Mouse (Mus musculus) MEL (cell line): Measurements from ENCODE around the gene Kcnn3. TPM values are rescaled to one million over a fixed set of nuclear protein-coding genes. Genes with fewer than 3 reads are reported as not detected.

ENCODE experiments used
- DNase-seq: peaks from one replicate; pipeline ENCODE4 v3.0.0; 2011; ENCODE audit warnings: low read depth, low spot score
- H3K27ac ChIP-seq: 2 replicates; pipeline ENCODE4 v1.5.1; 2012; ENCODE audit warnings: low read depth, mild to moderate bottlenecking, control low read depth, low read length, moderate library complexity; ENCODE audit not compliant: control insufficient read depth
- H3K27me3 ChIP-seq, 2 experiments: fragments of 150-350 bp in 1 of 2; sonication (generic) in 1 of 2; 2 replicates each; pipeline ENCODE4 v1.6.1; 2012; ENCODE audit warnings: low read length in 2 of 2, mild to moderate bottlenecking in 2 of 2, improper control_type of control experiment in 1 of 2, moderate library complexity in 1 of 2; ENCODE audit not compliant: insufficient read depth in 2 of 2, control insufficient read depth in 1 of 2
- H3K36me3 ChIP-seq, 2 experiments: 2 replicates each; pipeline ENCODE4 v1.6.1; 2012 to 2014; ENCODE audit warnings: low read length in 2 of 2, improper control_type of control experiment in 1 of 2, inconsistent platforms in 1 of 2, mild to moderate bottlenecking in 1 of 2; ENCODE audit not compliant: insufficient read depth in 2 of 2, control insufficient read depth in 1 of 2
- H3K4me1 ChIP-seq, 2 experiments: fragments of 150-350 bp in 1 of 2; sonication (generic) in 1 of 2; 2 replicates each; pipeline ENCODE4 v1.6.1; 2012; ENCODE audit warnings: low read length in 2 of 2, improper control_type of control experiment in 1 of 2, mild to moderate bottlenecking in 1 of 2; ENCODE audit not compliant: insufficient read depth in 2 of 2, control insufficient read depth in 1 of 2
- H3K4me3 ChIP-seq, 2 experiments: fragments of 150-350 bp in 1 of 2; sonication (generic) in 1 of 2; 2 replicates each; pipeline ENCODE4 v1.5.1; 2012; ENCODE audit warnings: low read depth in 2 of 2, low read length in 2 of 2, mild to moderate bottlenecking in 2 of 2, moderate library complexity in 2 of 2, control low read depth in 1 of 2, improper control_type of control experiment in 1 of 2; ENCODE audit not compliant: control insufficient read depth in 1 of 2, insufficient read depth in 1 of 2
- H3K79me2 ChIP-seq: 2 replicates; pipeline ENCODE4 v1.6.1; 2012; ENCODE audit warnings: mild to moderate bottlenecking, low read length, moderate library complexity; ENCODE audit not compliant: control insufficient read depth, poor library complexity, insufficient read depth
- H3K9ac ChIP-seq: 2 replicates; pipeline ENCODE4 v1.6.1; 2012; ENCODE audit warnings: low read depth, mild to moderate bottlenecking, control low read depth, low read length, moderate library complexity; ENCODE audit not compliant: control insufficient read depth, poor library complexity, severe bottlenecking
- H3K9me3 ChIP-seq: fragments of 150-350 bp; sonication (generic); replicated peaks from 2 replicates; pipeline ENCODE4 v1.6.1; 2012; ENCODE audit warnings: mild to moderate bottlenecking, low read length, improper control_type of control experiment, moderate library complexity; ENCODE audit not compliant: insufficient read depth
- BHLHE40 ChIP-seq: IDR thresholded peaks from 2 replicates; pipeline ENCODE4 v1.6.1; 2012; ENCODE audit warnings: low read depth, mild to moderate bottlenecking, inconsistent platforms, low read length, improper control_type of control experiment, borderline replicate concordance
- CHD1 ChIP-seq: IDR thresholded peaks from 2 replicates; pipeline ENCODE4 v1.6.1; 2012; ENCODE audit warnings: low read depth, mild to moderate bottlenecking, inconsistent platforms, low read length, improper control_type of control experiment
- CHD2 ChIP-seq: IDR thresholded peaks from 2 replicates; pipeline ENCODE4 v1.6.1; 2011; ENCODE audit warnings: low read length, improper control_type of control experiment
- CTCF ChIP-seq, 3 experiments: IDR thresholded peaks in 2 of 3; conservative IDR thresholded peaks in 1 of 3; 2 replicates each; pipeline ENCODE4 v1.5.1; 2011 to 2012; ENCODE audit warnings: low read length in 3 of 3, low read depth in 2 of 3, mild to moderate bottlenecking in 2 of 3, improper control_type of control experiment in 1 of 3, inconsistent platforms in 1 of 3, mixed read lengths in 1 of 3, moderate library complexity in 1 of 3; ENCODE audit not compliant: control insufficient read depth in 1 of 3, insufficient read depth in 1 of 3, poor library complexity in 1 of 3, severe bottlenecking in 1 of 3
- ELF1 ChIP-seq: IDR thresholded peaks from 2 replicates; pipeline ENCODE4 v1.6.1; 2014; ENCODE audit warnings: low read depth, mild to moderate bottlenecking, inconsistent platforms, low read length, improper control_type of control experiment, moderate library complexity
- EP300 ChIP-seq, 2 experiments: IDR thresholded peaks; 2 replicates each; pipeline ENCODE4 v1.6.1; 2011; ENCODE audit warnings: improper control_type of control experiment in 2 of 2, low read length in 2 of 2, low read depth in 1 of 2, mild to moderate bottlenecking in 1 of 2
- ETS1 ChIP-seq: IDR thresholded peaks from 2 replicates; pipeline ENCODE4 v1.6.1; 2012; ENCODE audit warnings: low read depth, mild to moderate bottlenecking, inconsistent platforms, low read length, improper control_type of control experiment, moderate library complexity
- JUND ChIP-seq: IDR thresholded peaks from 2 replicates; pipeline ENCODE4 v1.6.1; 2011; ENCODE audit warnings: low read depth, mild to moderate bottlenecking, improper control_type of control experiment, low read length
- KAT2A ChIP-seq: conservative IDR thresholded peaks from 2 replicates; pipeline ENCODE4 v1.6.1; 2012; ENCODE audit warnings: low read depth, low read length, improper control_type of control experiment, inconsistent platforms
- MAFK ChIP-seq: IDR thresholded peaks from 2 replicates; pipeline ENCODE4 v1.6.1; 2011; ENCODE audit warnings: low read depth, mild to moderate bottlenecking, low read length, improper control_type of control experiment, borderline replicate concordance
- MAZ ChIP-seq: IDR thresholded peaks from 2 replicates; pipeline ENCODE4 v1.6.1; 2012; ENCODE audit warnings: low read depth, mild to moderate bottlenecking, inconsistent platforms, low read length, improper control_type of control experiment
- MYB ChIP-seq: IDR thresholded peaks from 2 replicates; pipeline ENCODE4 v1.6.1; 2011; ENCODE audit warnings: mild to moderate bottlenecking, low read depth, low read length, improper control_type of control experiment
- MYC ChIP-seq: IDR thresholded peaks from 2 replicates; pipeline ENCODE4 v1.6.1; 2011; ENCODE audit warnings: low read depth, mild to moderate bottlenecking, low read length, improper control_type of control experiment, moderate library complexity
- NRF1 ChIP-seq: IDR thresholded peaks from 2 replicates; pipeline ENCODE4 v1.6.1; 2014; ENCODE audit warnings: low read depth, mild to moderate bottlenecking, inconsistent platforms, low read length, improper control_type of control experiment, moderate library complexity; ENCODE audit not compliant: poor library complexity, insufficient read depth, severe bottlenecking
- POLR2A ChIP-seq, 2 experiments: IDR thresholded peaks; 2 replicates each; pipeline ENCODE4 v1.6.1; 2011 to 2012; ENCODE audit warnings: low read length in 2 of 2, mild to moderate bottlenecking in 2 of 2, control low read depth in 1 of 2, improper control_type of control experiment in 1 of 2, low read depth in 1 of 2, moderate library complexity in 1 of 2; ENCODE audit not compliant: control insufficient read depth in 1 of 2, insufficient read depth in 1 of 2, poor library complexity in 1 of 2
- POLR2AphosphoS2 ChIP-seq: IDR thresholded peaks from 2 replicates; pipeline ENCODE4 v1.6.1; 2011; ENCODE audit warnings: low read length, improper control_type of control experiment
- RAD21 ChIP-seq: IDR thresholded peaks from 2 replicates; pipeline ENCODE4 v1.6.1; 2011; ENCODE audit warnings: mild to moderate bottlenecking, low read depth, low read length, improper control_type of control experiment
- SIN3A ChIP-seq: IDR thresholded peaks from 2 replicates; pipeline ENCODE4 v1.6.1; 2012; ENCODE audit warnings: low read length, improper control_type of control experiment, inconsistent platforms
- TAL1 ChIP-seq: IDR thresholded peaks from 2 replicates; pipeline ENCODE4 v1.6.1; 2012; ENCODE audit warnings: mild to moderate bottlenecking, inconsistent platforms, low read length, moderate library complexity, mixed read lengths
- USF1 ChIP-seq: IDR thresholded peaks from 2 replicates; pipeline ENCODE4 v1.6.1; 2014; ENCODE audit warnings: low read depth, mild to moderate bottlenecking, inconsistent platforms, low read length, improper control_type of control experiment, moderate library complexity
- USF2 ChIP-seq, 2 experiments: IDR thresholded peaks; 2 replicates each; pipeline ENCODE4 v1.6.1; 2011 to 2012; ENCODE audit warnings: improper control_type of control experiment in 2 of 2, low read length in 2 of 2, borderline replicate concordance in 1 of 2, inconsistent platforms in 1 of 2, low read depth in 1 of 2, mild to moderate bottlenecking in 1 of 2; ENCODE audit not compliant: insufficient read depth in 1 of 2
- ZC3H11A ChIP-seq: IDR thresholded peaks from 2 replicates; pipeline ENCODE4 v1.6.1; 2012; ENCODE audit warnings: low read depth, mild to moderate bottlenecking, inconsistent platforms, low read length, improper control_type of control experiment
- polyA plus RNA-seq, 2 experiments: library from polyadenylated mRNA; stranded (reverse) in 1 of 2; unstranded in 1 of 2; fragments of >175 nt in 1 of 2; fragments of >200 nt in 1 of 2; gene quantifications; 2 replicates each; pipeline versions ENCODE4 v1.2.1 to v1.2.4; 2012; ENCODE audit warnings: low replicate concordance in 2 of 2, low read depth in 1 of 2; ENCODE audit not compliant: insufficient read length in 2 of 2, insufficient read depth in 1 of 2, missing spikeins in 1 of 2
- total RNA-seq: library from RNA; depleted of rRNA; stranded (reverse); fragments of 300-350 nt; gene quantifications from 2 replicates; pipeline ENCODE4 v1.2.3, GENCODE M21; 2012

Gene Kcnn3
- total and polyA plus RNA-seq, 3 experiments: 0.04 TPM; not detected in 2

DNA sequence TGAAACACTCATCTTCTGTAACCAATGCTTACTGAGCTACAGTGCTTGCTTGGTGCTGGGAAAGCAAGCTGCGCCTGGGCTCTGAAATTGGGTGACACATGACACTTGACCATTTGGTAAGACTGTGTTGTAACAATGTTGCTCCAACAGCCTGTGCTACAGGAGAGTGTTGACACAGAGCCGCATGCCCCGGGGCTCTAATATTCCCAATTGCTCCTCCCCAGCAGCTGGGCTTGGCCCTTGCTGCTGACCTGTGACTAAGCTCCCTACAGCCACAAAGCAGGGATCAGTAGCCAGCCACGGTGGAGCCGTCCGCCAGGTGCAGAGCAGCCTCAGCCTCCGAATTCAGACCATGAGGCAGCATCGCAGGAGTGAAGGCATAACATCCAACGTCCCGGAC, 58.8 kb downstream of the Kcnn3 start:
- Histone ChIP-seq H3K36me3 (no peaks in the 10 kb centered on the region), H3K27ac (no peak overlapping the region), H3K27me3 (peaks cover 2 to 4% of the 10 kb centered on the region in 2 experiments; a peak in 3 of 4 replicates), H3K4me3 (no peak overlapping the region), H3K79me2 (no peaks in the 10 kb centered on the region), H3K9me3 (no peaks in the 10 kb centered on the region), H3K4me1 (peaks cover 0 to 6% of the 10 kb centered on the region in 2 experiments; a peak in 2 of 4 replicates), H3K9ac (no peak overlapping the region)
- DNase-seq: no peak
- TF ChIP-seq POLR2A (IDR thresholded peaks at IDR 0.05; ENCODE audit: control insufficient read depth in 1 of 2, insufficient read depth in 1 of 2, low read depth in 1 of 2, low read length in 2 of 2, poor library complexity in 1 of 2): no peak
- TF ChIP-seq ELF1: no peak
- TF ChIP-seq USF1: no peak
- no peak for TF ChIP-seq MAFK
- TF ChIP-seq TAL1: no peak
- TF ChIP-seq MYC: no peak
- no peak for TF ChIP-seq RAD21
- TF ChIP-seq POLR2AphosphoS2: no peak
- TF ChIP-seq CHD1: no peak
- no peak for TF ChIP-seq BHLHE40
- no peak for TF ChIP-seq EP300 (IDR thresholded peaks at IDR 0.05; ENCODE audit: low read depth in 1 of 2, low read length in 2 of 2)
- no peak for TF ChIP-seq SIN3A
- TF ChIP-seq MYB: no peak
- no peak for TF ChIP-seq NRF1
- no peak for TF ChIP-seq KAT2A

DNA sequence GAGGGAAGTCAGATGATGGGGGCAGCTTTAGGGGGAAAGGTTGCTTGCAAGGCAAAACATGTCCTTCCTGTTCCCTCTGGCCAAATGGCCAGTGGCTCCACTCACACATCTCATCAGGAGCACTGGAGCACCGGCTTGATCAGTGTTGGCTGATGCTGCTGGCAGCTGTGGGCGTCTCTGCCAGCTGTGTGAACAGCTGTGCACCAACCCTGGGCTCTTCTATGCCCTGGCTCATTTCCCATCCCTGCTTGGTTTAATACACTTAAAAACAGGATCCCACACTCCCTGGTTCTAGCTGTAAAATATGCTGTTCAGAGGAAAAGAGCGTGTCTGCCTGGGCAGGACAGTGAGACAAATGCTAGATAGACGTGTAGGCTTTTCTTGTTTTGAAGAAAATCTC, 64.3 kb downstream of the Kcnn3 start:
- Histone ChIP-seq H3K79me2 (no peaks in the 10 kb centered on the region), H3K36me3 (no peaks in the 10 kb centered on the region), H3K9me3 (no peaks in the 10 kb centered on the region), H3K9ac (no peak overlapping the region), H3K27me3 (peaks cover 12 to 19% of the 10 kb centered on the region in 2 experiments), H3K4me3 (no peak overlapping the region), H3K27ac (no peak overlapping the region), H3K4me1 (no peaks in the 10 kb centered on the region)
- TF ChIP-seq MAFK (no peak), ETS1 (no peak), POLR2AphosphoS2 (no peak), ZC3H11A (no peak), CTCF (IDR thresholded peaks at IDR 0.05 in 2 of 3, conservative IDR thresholded peaks at IDR 0.05 in 1 of 3; ENCODE audit: control insufficient read depth in 1 of 3, insufficient read depth in 1 of 3, low read depth in 2 of 3, low read length in 3 of 3, poor library complexity in 1 of 3, severe bottlenecking in 1 of 3) (no peak), NRF1 (no peak), JUND (no peak), CHD2 (no peak), SIN3A (no peak), MAZ (no peak), EP300 (IDR thresholded peaks at IDR 0.05; ENCODE audit: low read depth in 1 of 2, low read length in 2 of 2) (no peak), KAT2A (no peak), USF2 (IDR thresholded peaks at IDR 0.05; ENCODE audit: borderline replicate concordance in 1 of 2, insufficient read depth in 1 of 2, low read depth in 1 of 2, low read length in 2 of 2) (no peak)
- DNase-seq: no peak
